Mouse (Mus musculus): ENCODE results near the gene Qser1.

- TF ChIP-seq CTCF (IDR thresholded peaks at IDR 0.05; ENCODE audit: low read depth) (no peak), EP300 (optimal IDR thresholded peaks at IDR 0.05) (no peak)
Observed at GRCm38 (mm10) chr2:104841736-104842135, 25.2 kb upstream of the Qser1 start.
